Mouse (Mus musculus): Measurements from ENCODE around the gene Mad2l1.

DNA sequence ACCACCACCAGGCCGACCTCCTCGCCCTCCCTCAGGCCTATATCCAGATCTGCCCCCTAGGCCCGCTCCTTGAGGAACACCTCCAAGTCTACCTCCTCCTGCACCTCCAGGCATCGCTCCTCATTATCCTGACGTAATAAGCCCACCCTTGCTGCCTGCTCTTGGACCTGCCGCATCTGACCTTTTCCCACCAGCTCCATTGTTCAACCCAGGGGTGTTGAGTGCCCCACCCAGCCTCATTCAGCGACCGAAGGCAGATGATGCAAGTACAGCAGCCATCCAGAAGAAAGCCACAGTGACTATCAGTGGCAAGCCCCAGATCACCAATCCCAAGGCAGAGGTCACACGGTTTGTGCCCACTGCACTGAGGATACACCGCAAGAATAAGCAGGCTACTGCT is 6.8 kb upstream of the Mad2l1 start:
- TF ChIP-seq CTCF (IDR thresholded peaks at IDR 0.05; ENCODE audit: extremely low read depth, insufficient read depth, low read length) (no peak), POLR2A (IDR thresholded peaks at IDR 0.05; ENCODE audit: extremely low read depth, insufficient read depth, low read length) (no peak)

Measured in cortical plate, adult 2 months (tissue).